In genomic region chr2:164047197-164047690, GRCm38 (mm10) we compare ENCODE assay signal across 8 mouse cellular contexts. TPM values are rescaled to one million over a fixed set of nuclear protein-coding genes. Genes with fewer than 3 reads are reported as not detected.
DNase-seq lines count a peak whose midpoint lies in the region; ATAC-seq lines count a peak whose summit lies in the region.

No protein-coding gene starts in this region.

- H3K27ac ChIP-seq in embryonic facial prominence, embryonic 12.5 days = no peak overlapping the region
- H3K27ac ChIP-seq in hindbrain, embryonic 16.5 days (ENCODE audit: low read depth, low read length) = no peak overlapping the region
- no peak overlapping the region for H3K27ac ChIP-seq in liver, embryonic 11.5 days (ENCODE audit: low read depth, low read length)

- H3K9me3 ChIP-seq in embryonic facial prominence, embryonic 12.5 days = no peaks in the 10 kb centered on the region
- H3K9me3 ChIP-seq in hindbrain, embryonic 16.5 days (ENCODE audit: control insufficient read depth, low read length) = no peaks in the 10 kb centered on the region
- H3K9me3 ChIP-seq in liver, embryonic 11.5 days (ENCODE audit: control insufficient read depth, low read length) = no peaks in the 10 kb centered on the region

- H3K4me2 ChIP-seq in embryonic facial prominence, embryonic 12.5 days (replicated peaks) = peak overlapping the region; percentile 44
- H3K4me2 ChIP-seq in hindbrain, embryonic 16.5 days (ENCODE audit: low read length) = peak overlapping the region; percentile 55
- peak overlapping the region; percentile 58 for H3K4me2 ChIP-seq in liver, embryonic 11.5 days

- DNase-seq in 3134 (ENCODE audit: extremely low read depth, insufficient read length, low spot score) = peak; percentile 64
- peak; percentile 76 for DNase-seq in R1 (ENCODE audit: low read depth, low spot score)
- peak; percentile 42 for DNase-seq in liver, embryonic 11.5 days (ENCODE audit: low spot score)
- no peak for DNase-seq in right cerebral cortex, postnatal 36 days (ENCODE audit: low spot score in 2 of 2)
- no peak for DNase-seq in layer of hippocampus, postnatal 14 days (ENCODE audit: low spot score in 2 of 2)

- 0 out of 2 replicates have a peak, but pooled peaks have one; percentile 60 for ATAC-seq in embryonic facial prominence, embryonic 12.5 days (ENCODE audit: insufficient number of reproducible peaks, insufficient read depth, low FRiP score, low TSS enrichment)
- peak; percentile 87 for ATAC-seq in hindbrain, embryonic 16.5 days
- ATAC-seq in liver, embryonic 11.5 days (replicated peaks; ENCODE audit: low FRiP score) = peak; percentile 80
- ATAC-seq in monocyte, adult 5-6 weeks (replicated peaks; ENCODE audit: insufficient number of reproducible peaks, low FRiP score, low TSS enrichment, poor library complexity, severe bottlenecking) = peak; percentile 67

- peaks cover 9% of the 10 kb centered on the region for H3K36me3 ChIP-seq in embryonic facial prominence, embryonic 12.5 days
- peaks cover 3% of the 10 kb centered on the region; the same call in 1 of the 2 replicates for H3K36me3 ChIP-seq in hindbrain, embryonic 16.5 days (ENCODE audit: control insufficient read depth, insufficient read depth, low read length)
- peaks cover under 1% of the 10 kb centered on the region; the same call in 1 of the 2 replicates for H3K36me3 ChIP-seq in liver, embryonic 11.5 days (ENCODE audit: control insufficient read depth, insufficient read depth, low read length)

- peak overlapping the region; percentile 27; the same call in 1 of the 2 replicates for H3K9ac ChIP-seq in embryonic facial prominence, embryonic 12.5 days
- H3K9ac ChIP-seq in hindbrain, embryonic 16.5 days (ENCODE audit: low read depth, low read length) = peak overlapping the region; percentile 53
- H3K9ac ChIP-seq in liver, embryonic 11.5 days (ENCODE audit: low read depth, low read length) = no peak overlapping the region

- H3K4me3 ChIP-seq in embryonic facial prominence, embryonic 12.5 days = peak overlapping the region; percentile 30
- H3K4me3 ChIP-seq in hindbrain, embryonic 16.5 days (ENCODE audit: low read length) = peak overlapping the region; percentile 33
- H3K4me3 ChIP-seq in liver, embryonic 11.5 days (ENCODE audit: low read depth, low read length) = peak overlapping the region; percentile 34

- peaks cover 5% of the 10 kb centered on the region; the same call in 1 of the 2 replicates for H3K4me1 ChIP-seq in embryonic facial prominence, embryonic 12.5 days
- H3K4me1 ChIP-seq in hindbrain, embryonic 16.5 days (ENCODE audit: control insufficient read depth, insufficient read depth, low read depth, low read length) = no peaks in the 10 kb centered on the region
- no peaks in the 10 kb centered on the region for H3K4me1 ChIP-seq in liver, embryonic 11.5 days (replicated peaks; ENCODE audit: control insufficient read depth, insufficient read depth, low read length)

- H3K27me3 ChIP-seq in embryonic facial prominence, embryonic 12.5 days = no peaks in the 10 kb centered on the region
- H3K27me3 ChIP-seq in hindbrain, embryonic 16.5 days (replicated peaks; ENCODE audit: control insufficient read depth, insufficient read depth, low read length) = no peaks in the 10 kb centered on the region
- H3K27me3 ChIP-seq in liver, embryonic 11.5 days (replicated peaks; ENCODE audit: control insufficient read depth, insufficient read depth, low read length) = no peaks in the 10 kb centered on the region

- 5% methylated on average over 12 of the region's 16 CpGs for WGBS in embryonic facial prominence, embryonic 12.5 days
- 6% methylated on average over 9 of the region's 16 CpGs for WGBS in hindbrain, embryonic 16.5 days
- WGBS in liver, embryonic 11.5 days = 5% methylated on average over 13 of the region's 16 CpGs

RNA-seq across cellular contexts. Expression of gene Pabpc1l, which starts 22.0 kb away (rescaled TPM):
- polyA plus RNA-seq in embryonic facial prominence, embryonic 12.5 days (2016; fragmentation: Nextera tagmentation; extraction: Ambion mirVana) = 2.4 and 3.5 TPM in 2 replicates
- polyA plus RNA-seq in hindbrain, embryonic 16.5 days (2015; fragmentation: Nextera tagmentation; extraction: Ambion mirVana) = 0.90 and 2.1 TPM in 2 replicates
- polyA plus RNA-seq in liver, embryonic 11.5 days (2014; fragmentation: Nextera tagmentation; extraction: Ambion mirVana) = 0.78 and 1.2 TPM in 2 replicates
- 1.9 to 3.5 TPM in 2 of 3 replicates, not detected in the other for total RNA-seq in monocyte, adult 5-6 weeks (2017)
- total RNA-seq in layer of hippocampus, postnatal 14 days (2021) = 1 to 10 TPM in 1 of 2 experiments, under 1 TPM in 1; 0.69 to 1.7 TPM

RNA-seq across cellular contexts. Expression of gene Stk4, which starts 22.9 kb away (rescaled TPM):
- polyA plus RNA-seq in embryonic facial prominence, embryonic 12.5 days (2016; fragmentation: Nextera tagmentation; extraction: Ambion mirVana) = 24.2 and 25.4 TPM in 2 replicates
- polyA plus RNA-seq in hindbrain, embryonic 16.5 days (2015; fragmentation: Nextera tagmentation; extraction: Ambion mirVana) = 16.3 and 17.4 TPM in 2 replicates
- polyA plus RNA-seq in liver, embryonic 11.5 days (2014; fragmentation: Nextera tagmentation; extraction: Ambion mirVana) = 30.2 and 32.1 TPM in 2 replicates
- total RNA-seq in monocyte, adult 5-6 weeks (2017) = 304 to 378 TPM (median 341 TPM) in 3 replicates
- 10 to 100 TPM; 41.5 to 43.0 TPM for total RNA-seq in layer of hippocampus, postnatal 14 days (2021)

RNA-seq across cellular contexts. Expression of gene Tomm34, which starts 23.7 kb away (rescaled TPM):
- 58.9 and 63.3 TPM in 2 replicates for polyA plus RNA-seq in embryonic facial prominence, embryonic 12.5 days (2016; fragmentation: Nextera tagmentation; extraction: Ambion mirVana)
- polyA plus RNA-seq in hindbrain, embryonic 16.5 days (2015; fragmentation: Nextera tagmentation; extraction: Ambion mirVana) = 52.5 and 54.2 TPM in 2 replicates
- polyA plus RNA-seq in liver, embryonic 11.5 days (2014; fragmentation: Nextera tagmentation; extraction: Ambion mirVana) = 57.1 and 58.0 TPM in 2 replicates
- 38.3 to 59.3 TPM (median 43.2 TPM) in 3 replicates for total RNA-seq in monocyte, adult 5-6 weeks (2017)
- total RNA-seq in layer of hippocampus, postnatal 14 days (2021) = 10 to 100 TPM; 55.3 to 58.4 TPM

RNA-seq across cellular contexts. Expression of gene Ywhab, which starts 52.5 kb away (rescaled TPM):
- 327 and 340 TPM in 2 replicates for polyA plus RNA-seq in embryonic facial prominence, embryonic 12.5 days (2016; fragmentation: Nextera tagmentation; extraction: Ambion mirVana)
- polyA plus RNA-seq in hindbrain, embryonic 16.5 days (2015; fragmentation: Nextera tagmentation; extraction: Ambion mirVana) = 507 and 529 TPM in 2 replicates
- 228 and 233 TPM in 2 replicates for polyA plus RNA-seq in liver, embryonic 11.5 days (2014; fragmentation: Nextera tagmentation; extraction: Ambion mirVana)
- 50.9 to 83.0 TPM (median 67.5 TPM) in 3 replicates for total RNA-seq in monocyte, adult 5-6 weeks (2017)
- 100 to 1,000 TPM; 573 to 578 TPM for total RNA-seq in layer of hippocampus, postnatal 14 days (2021)

Comparison
In these comparisons a context has a peak if more than half of its experiments do, and no peak if none do; other contexts are left out.
1. DNase-seq: peak in 3134 (single experiment), R1 (single experiment) and liver, embryonic 11.5 days (single experiment); none in right cerebral cortex, postnatal 36 days (0 of 2) and layer of hippocampus, postnatal 14 days (0 of 2).
2. Peak in every context shown above with its lines, with median percentiles within 50 percentile points of each other: ATAC-seq, H3K4me2 ChIP-seq and H3K4me3 ChIP-seq.